8 mouse cellular contexts compared by ENCODE assay signal in the genomic region with DNA sequence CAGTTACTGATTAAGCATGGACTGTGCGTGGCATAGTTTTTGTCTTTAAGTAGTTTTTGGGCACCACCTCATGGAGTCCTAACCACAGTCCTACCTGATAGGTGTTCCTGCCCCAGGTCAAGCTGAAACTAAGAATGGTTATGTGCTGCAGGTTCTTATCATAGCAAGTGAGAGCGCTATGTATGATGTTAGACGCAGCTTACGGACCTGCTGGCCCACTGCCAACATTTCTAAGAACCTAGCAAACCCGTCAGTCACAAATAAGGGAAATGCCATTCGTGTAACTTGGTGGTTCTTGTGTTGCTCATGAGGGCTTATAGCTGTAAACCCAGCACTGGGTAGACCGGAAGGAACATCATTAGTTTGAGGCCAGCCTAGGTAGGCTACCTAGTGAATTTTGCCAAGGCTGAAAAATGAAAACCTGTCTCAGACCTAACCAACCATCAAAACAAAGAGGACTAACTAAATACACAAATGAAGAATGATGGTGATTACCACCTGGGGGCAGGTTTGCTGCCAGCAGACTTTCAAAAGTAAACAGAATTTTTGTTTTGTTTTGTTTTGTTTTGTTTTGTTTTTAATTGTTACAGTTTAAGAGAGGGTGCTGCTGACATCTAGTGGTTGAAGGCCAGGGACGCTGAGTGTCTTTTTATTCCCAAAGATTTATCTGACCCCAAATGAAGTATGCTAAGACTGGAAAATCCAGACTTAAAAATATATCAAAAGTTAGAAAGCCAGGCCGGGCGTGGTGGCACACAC. TPM values are rescaled to one million over a fixed set of nuclear protein-coding genes. Genes with fewer than 3 reads are reported as not detected.
A peak's percentile ranks its signal among the peaks of the same experiment; 100 is the strongest.
DNase-seq lines count a peak whose midpoint lies in the region; ATAC-seq lines count a peak whose summit lies in the region.

No protein-coding gene starts in this region.

- 75% methylated on average over 10 of the region's 10 CpGs for WGBS in forebrain, embryonic 11.5 days
- WGBS in forebrain, embryonic 10.5 days = 82% methylated on average over 10 of the region's 10 CpGs

- peak; percentile 39; the same call in 1 of the 2 replicates for ATAC-seq in forebrain, embryonic 11.5 days (replicated peaks; ENCODE audit: low FRiP score)
- ATAC-seq in CD4-positive, CD25-positive, alpha-beta regulatory T cell, adult 4 months = peak; percentile 79
- ATAC-seq in monocyte, adult 5-6 weeks (replicated peaks; ENCODE audit: insufficient number of reproducible peaks, low FRiP score, low TSS enrichment, poor library complexity, severe bottlenecking) = peak; percentile 63

- H3K9ac ChIP-seq in forebrain, embryonic 11.5 days (ENCODE audit: low read length) = no peak overlapping the region

- no peak for DNase-seq in forebrain, embryonic 11.5 days (ENCODE audit: low spot score)
- no peak for DNase-seq in forebrain, embryonic 10.5 days (ENCODE audit: extremely low spot score, low spot score)
- DNase-seq in cerebellum, postnatal 14 days = peak; percentile 56 to 64
- peak; percentile 47 to 61 for DNase-seq in heart, postnatal 10 days
- DNase-seq in liver = peak; percentile 49
- no peak for DNase-seq in ovary, postnatal 10 days (ENCODE audit: low spot score)

- H3K27ac ChIP-seq in forebrain, embryonic 11.5 days (ENCODE audit: low read depth, low read length) = no peak overlapping the region
- H3K27ac ChIP-seq in forebrain, embryonic 10.5 days = no peak overlapping the region

- intact Hi-C loops in heart, postnatal 10 days (cut with DNase I) = loop anchor here (1.0 to 10.0 kb wide), 6 partner anchors 109 to 441 kb away; a partner anchor contains a TSS

- no peaks in the 10 kb centered on the region for H3K27me3 ChIP-seq in forebrain, embryonic 11.5 days (ENCODE audit: control insufficient read depth, insufficient read depth, low read length)
- H3K27me3 ChIP-seq in forebrain, embryonic 10.5 days (ENCODE audit: poor library complexity, severe bottlenecking) = no peaks in the 10 kb centered on the region

- no peak overlapping the region for H3K4me3 ChIP-seq in forebrain, embryonic 11.5 days (ENCODE audit: low read depth, low read length)
- no peak overlapping the region for H3K4me3 ChIP-seq in forebrain, embryonic 10.5 days

- no peaks in the 10 kb centered on the region; the same call in 1 of the 2 replicates for H3K9me3 ChIP-seq in forebrain, embryonic 11.5 days (ENCODE audit: control insufficient read depth, low read length)
- peaks cover 15% of the 10 kb centered on the region; the same call in 1 of the 2 replicates for H3K9me3 ChIP-seq in forebrain, embryonic 10.5 days

- no peaks in the 10 kb centered on the region for H3K36me3 ChIP-seq in forebrain, embryonic 11.5 days (ENCODE audit: control insufficient read depth, insufficient read depth, low read length)
- peaks cover 20% of the 10 kb centered on the region for H3K36me3 ChIP-seq in forebrain, embryonic 10.5 days (replicated peaks)

- H3K4me1 ChIP-seq in forebrain, embryonic 11.5 days (replicated peaks; ENCODE audit: control insufficient read depth, insufficient read depth, low read length) = peaks cover 9% of the 10 kb centered on the region; the same call in 1 of the 2 replicates
- H3K4me1 ChIP-seq in forebrain, embryonic 10.5 days = peaks cover 29% of the 10 kb centered on the region; the same call in 1 of the 2 replicates

- no peak overlapping the region for H3K4me2 ChIP-seq in forebrain, embryonic 11.5 days (ENCODE audit: low read depth, low read length, severe bottlenecking)

RNA-seq across cellular contexts. Expression of a gene that starts 13.5 kb away (rescaled TPM):
- 47.5 and 53.5 TPM in 2 replicates for polyA plus RNA-seq in forebrain, embryonic 11.5 days (2014; fragmentation: Nextera tagmentation; extraction: Ambion mirVana)
- 47.6 and 48.0 TPM in 2 replicates for polyA plus RNA-seq in forebrain, embryonic 10.5 days (2016; fragmentation: Nextera tagmentation; extraction: Ambion mirVana)
- 10 to 100 TPM; 22.6 to 35.9 TPM for polyA plus RNA-seq in CD4-positive, CD25-positive, alpha-beta regulatory T cell, adult 4 months (2017; shearing (Covaris generic))
- total RNA-seq in heart, postnatal 10 days (2021) = 10 to 100 TPM; 11.9 to 14.4 TPM
- total RNA-seq in monocyte, adult 5-6 weeks (2017) = 60.3 to 91.9 TPM (median 84.4 TPM) in 3 replicates

Comparison
In these comparisons a context has a peak if more than half of its experiments do, and no peak if none do; other contexts are left out.
1. DNase-seq: peak in cerebellum, postnatal 14 days (2 of 2), heart, postnatal 10 days (2 of 2) and liver (single experiment); none in forebrain, embryonic 11.5 days (single experiment), forebrain, embryonic 10.5 days (single experiment) and ovary, postnatal 10 days (single experiment).
2. Peak in every context shown above with its lines, with median percentiles within 50 percentile points of each other: ATAC-seq.